Mouse (Mus musculus): ENCODE measurements around the gene Hist1h3e. TPM values are rescaled to one million over a fixed set of nuclear protein-coding genes. Genes with fewer than 3 reads are reported as not detected.

Gene Hist1h3e
- polyA plus RNA-seq, 1 experiment, result 2.8 TPM

GRCm38 (mm10) chr13:23526312-23526711 lies 35.9 kb downstream of the Hist1h3e start:
- TF ChIP-seq USF1 (IDR thresholded peaks at IDR 0.05; ENCODE audit: low read depth) (peak; percentile 86), MAX (IDR thresholded peaks at IDR 0.05) (peak; percentile 15), CEBPB (IDR thresholded peaks at IDR 0.05; ENCODE audit: low read depth) (peak; percentile 7), MYOD1 (IDR thresholded peaks at IDR 0.05; ENCODE audit: control insufficient read depth, insufficient read length, low read depth) (no peak), CTCF (IDR thresholded peaks at IDR 0.05; ENCODE audit: control insufficient read depth, insufficient read depth, insufficient read length) (no peak)
- Histone ChIP-seq H3K4me3 (ENCODE audit: insufficient read depth, poor library complexity, severe bottlenecking) (peak overlapping the region; percentile 8), H3K27me3 (ENCODE audit: control insufficient read depth, insufficient read depth, insufficient read length) (no peaks in the 10 kb centered on the region)

GRCm38 (mm10) chr13:23525901-23526300 lies 36.3 kb downstream of the Hist1h3e start:
- TF ChIP-seq MAX (IDR thresholded peaks at IDR 0.05) (no peak), MYOG (IDR thresholded peaks at IDR 0.05; ENCODE audit: control insufficient read depth, extremely low read depth, insufficient read length) (no peak), CEBPB (IDR thresholded peaks at IDR 0.05; ENCODE audit: low read depth) (no peak), MYOD1 (IDR thresholded peaks at IDR 0.05; ENCODE audit: control insufficient read depth, insufficient read length, low read depth) (no peak), CTCF (IDR thresholded peaks at IDR 0.05; ENCODE audit: control insufficient read depth, insufficient read depth, insufficient read length) (no peak), USF1 (IDR thresholded peaks at IDR 0.05; ENCODE audit: low read depth) (no peak), FOSL1 (IDR thresholded peaks at IDR 0.05; ENCODE audit: insufficient read depth, low read length, poor library complexity, severe bottlenecking) (no peak)
- H3K27me3 ChIP-seq (ENCODE audit: control insufficient read depth, insufficient read depth, insufficient read length), result no peaks in the 10 kb centered on the region
- peak overlapping the region; percentile 8 for H3K4me3 ChIP-seq (ENCODE audit: insufficient read depth, poor library complexity, severe bottlenecking)
- no peak overlapping the region for H3ac ChIP-seq (ENCODE audit: control insufficient read depth, insufficient read length, low read depth)
- no peaks in the 10 kb centered on the region for H3K36me3 ChIP-seq (ENCODE audit: control insufficient read depth, insufficient read depth)
- H3K79me2 ChIP-seq (ENCODE audit: control insufficient read depth, insufficient read depth), result no peaks in the 10 kb centered on the region
- H3K79me3 ChIP-seq (ENCODE audit: low read depth), result no peaks in the 10 kb centered on the region

More at GRCm38 (mm10) chr13:23526312-23526711, 35.9 kb downstream of the Hist1h3e start:
- H3K36me3 ChIP-seq (ENCODE audit: control insufficient read depth, insufficient read depth), result no peaks in the 10 kb centered on the region
- H3K79me3 ChIP-seq (ENCODE audit: low read depth), result no peaks in the 10 kb centered on the region
- no peaks in the 10 kb centered on the region for H3K79me2 ChIP-seq (ENCODE audit: control insufficient read depth, insufficient read depth)
- H3ac ChIP-seq (ENCODE audit: control insufficient read depth, insufficient read length, low read depth), result peak overlapping the region; percentile 36

GRCm38 (mm10) chr13:23524654-23525053 lies 37.5 kb downstream of the Hist1h3e start:
- Histone ChIP-seq H3K4me3 (ENCODE audit: insufficient read depth, poor library complexity, severe bottlenecking) (no peak overlapping the region), H3ac (ENCODE audit: control insufficient read depth, insufficient read length, low read depth) (no peak overlapping the region), H3K79me2 (ENCODE audit: control insufficient read depth, insufficient read depth) (no peaks in the 10 kb centered on the region), H3K27me3 (ENCODE audit: control insufficient read depth, insufficient read depth, insufficient read length) (no peaks in the 10 kb centered on the region), H3K36me3 (ENCODE audit: control insufficient read depth, insufficient read depth) (no peaks in the 10 kb centered on the region), H3K79me3 (ENCODE audit: low read depth) (no peaks in the 10 kb centered on the region)
- TF ChIP-seq MAX (IDR thresholded peaks at IDR 0.05), result no peak
- no peak for TF ChIP-seq CEBPB (IDR thresholded peaks at IDR 0.05; ENCODE audit: low read depth)
- no peak for TF ChIP-seq FOSL1 (IDR thresholded peaks at IDR 0.05; ENCODE audit: insufficient read depth, low read length, poor library complexity, severe bottlenecking)
- TF ChIP-seq CTCF (IDR thresholded peaks at IDR 0.05; ENCODE audit: control insufficient read depth, insufficient read depth, insufficient read length), result peak; percentile 53
- TF ChIP-seq MYOD1 (IDR thresholded peaks at IDR 0.05; ENCODE audit: control insufficient read depth, insufficient read length, low read depth), result no peak

- TF ChIP-seq MAX (IDR thresholded peaks at IDR 0.05) (no peak), USF1 (IDR thresholded peaks at IDR 0.05; ENCODE audit: low read depth) (no peak), CTCF (IDR thresholded peaks at IDR 0.05; ENCODE audit: control insufficient read depth, insufficient read depth, insufficient read length) (no peak), MYOG (IDR thresholded peaks at IDR 0.05; ENCODE audit: control insufficient read depth, extremely low read depth, insufficient read length) (no peak), MYOD1 (IDR thresholded peaks at IDR 0.05; ENCODE audit: control insufficient read depth, insufficient read length, low read depth) (no peak), FOSL1 (IDR thresholded peaks at IDR 0.05; ENCODE audit: insufficient read depth, low read length, poor library complexity, severe bottlenecking) (no peak), CEBPB (IDR thresholded peaks at IDR 0.05; ENCODE audit: low read depth) (no peak)
- H3ac ChIP-seq (ENCODE audit: control insufficient read depth, insufficient read length, low read depth), result peak overlapping the region; percentile 25
- H3K27me3 ChIP-seq (ENCODE audit: control insufficient read depth, insufficient read depth, insufficient read length), result no peaks in the 10 kb centered on the region
- H3K79me2 ChIP-seq (ENCODE audit: control insufficient read depth, insufficient read depth), result no peaks in the 10 kb centered on the region
- H3K4me3 ChIP-seq (ENCODE audit: insufficient read depth, poor library complexity, severe bottlenecking), result no peak overlapping the region
- H3K79me3 ChIP-seq (ENCODE audit: low read depth), result no peaks in the 10 kb centered on the region
- H3K36me3 ChIP-seq (ENCODE audit: control insufficient read depth, insufficient read depth), result no peaks in the 10 kb centered on the region
Measured at GRCm38 (mm10) chr13:23523976-23524375, 38.2 kb downstream of the Hist1h3e start.

GRCm38 (mm10) chr13:23521703-23522102 lies 40.5 kb downstream of the Hist1h3e start:
- H3K4me3 ChIP-seq (ENCODE audit: insufficient read depth, poor library complexity, severe bottlenecking), result no peak overlapping the region
- no peak for TF ChIP-seq CTCF (IDR thresholded peaks at IDR 0.05; ENCODE audit: control insufficient read depth, insufficient read depth, insufficient read length)
- H3ac ChIP-seq (ENCODE audit: control insufficient read depth, insufficient read length, low read depth), result no peak overlapping the region
- no peaks in the 10 kb centered on the region for H3K36me3 ChIP-seq (ENCODE audit: control insufficient read depth, insufficient read depth)
- no peaks in the 10 kb centered on the region for H3K79me2 ChIP-seq (ENCODE audit: control insufficient read depth, insufficient read depth)
- H3K27me3 ChIP-seq (ENCODE audit: control insufficient read depth, insufficient read depth, insufficient read length), result no peaks in the 10 kb centered on the region
- H3K79me3 ChIP-seq (ENCODE audit: low read depth), result no peaks in the 10 kb centered on the region

GRCm38 (mm10) chr13:23519416-23519815 lies 42.8 kb downstream of the Hist1h3e start:
- TF ChIP-seq CEBPB (IDR thresholded peaks at IDR 0.05; ENCODE audit: low read depth) (peak; percentile 26), MYOG (IDR thresholded peaks at IDR 0.05; ENCODE audit: control insufficient read depth, extremely low read depth, insufficient read length) (no peak)
- peak overlapping the region; percentile 33 for H3K4me3 ChIP-seq (ENCODE audit: insufficient read depth, poor library complexity, severe bottlenecking)
- no peak overlapping the region for H3ac ChIP-seq (ENCODE audit: control insufficient read depth, insufficient read length, low read depth)
- no peaks in the 10 kb centered on the region for H3K27me3 ChIP-seq (ENCODE audit: control insufficient read depth, insufficient read depth, insufficient read length)
- no peaks in the 10 kb centered on the region for H3K36me3 ChIP-seq (ENCODE audit: control insufficient read depth, insufficient read depth)
- no peaks in the 10 kb centered on the region for H3K79me2 ChIP-seq (ENCODE audit: control insufficient read depth, insufficient read depth)
- no peaks in the 10 kb centered on the region for H3K79me3 ChIP-seq (ENCODE audit: low read depth)

All from C2C12 (cell line).